Mouse (Mus musculus) kidney, embryonic 16.5 days (tissue): Measurements from ENCODE around the gene Nfe2l2. TPM values are rescaled to one million over a fixed set of nuclear protein-coding genes. Genes with fewer than 3 reads are reported as not detected.

Experiments used
- ATAC-seq: fragments of 200-750 bp; cut with Nextera tagmentation; 2 replicates; pipeline ENCODE4 v1.8.0; 2017; ENCODE audit warnings: moderate TSS enrichment; ENCODE audit not compliant: low FRiP score, low TSS enrichment
- H3K27ac ChIP-seq: fragments of 300-500 bp; sonication (generic); 2 replicates; pipeline ENCODE4 v1.5.1; 2014; ENCODE audit warnings: low read length
- H3K27me3 ChIP-seq: fragments of 300-500 bp; sonication (generic); 2 replicates; pipeline ENCODE4 v1.6.1; 2014; ENCODE audit warnings: low read length, control low read depth, mixed read lengths; ENCODE audit not compliant: insufficient read depth
- H3K36me3 ChIP-seq: fragments of 300-500 bp; sonication (generic); 2 replicates; pipeline ENCODE4 v1.6.1; 2014; ENCODE audit warnings: low read length, control low read depth, mixed read lengths; ENCODE audit not compliant: insufficient read depth
- H3K4me1 ChIP-seq: fragments of 300-500 bp; sonication (generic); 2 replicates; pipeline ENCODE4 v1.6.1; 2014; ENCODE audit warnings: low read length, control low read depth, mixed read lengths; ENCODE audit not compliant: insufficient read depth
- H3K4me2 ChIP-seq: fragments of 300-500 bp; sonication (generic); replicated peaks from 2 replicates; pipeline ENCODE4 v1.6.1; 2014; ENCODE audit warnings: low read depth, low read length
- H3K4me3 ChIP-seq: fragments of 300-500 bp; sonication (generic); 2 replicates; pipeline ENCODE4 v1.5.1; 2014; ENCODE audit warnings: mild to moderate bottlenecking, low read length
- H3K9ac ChIP-seq: fragments of 300-500 bp; sonication (generic); replicated peaks from 2 replicates; pipeline ENCODE4 v1.6.1; 2014; ENCODE audit warnings: low read length
- H3K9me3 ChIP-seq: fragments of 300-500 bp; sonication (generic); 2 replicates; pipeline ENCODE4 v1.6.1; 2016; ENCODE audit warnings: low read length, control low read depth
- WGBS: fragments of 180-500 bp; shearing (Covaris S2); extraction: QIAGEN DNeasy Blood & Tissue Kit; methylation state at CpG from one replicate; pipeline ENCODE4 v1.1.7; 2014; 5-methylcytosine and 5-hydroxymethylcytosine counted together
- polyA plus RNA-seq: library from polyadenylated mRNA; unstranded; fragments of >200 nt; fragmentation: Nextera tagmentation; extraction: Ambion mirVana; gene quantifications from 2 replicates; pipeline ENCODE4 v1.2.1, GENCODE M21; 2015

The Nfe2l2 gene
- 87.7 and 90.7 TPM in 2 replicates for polyA plus RNA-seq

- H3K9ac ChIP-seq = peak within 1 kb of the TSS; percentile 96
- peaks cover 53% of the 10 kb centered on the region for H3K4me1 ChIP-seq
- H3K4me2 ChIP-seq = peak within 1 kb of the TSS; percentile 67
- peak within 1 kb of the TSS; percentile 99 for H3K27ac ChIP-seq
- H3K9me3 ChIP-seq = peaks cover 3% of the 10 kb centered on the region
- ATAC-seq = peak; percentile 97
- 0 out of 2 replicates have a peak, but pooled peaks cover 3% of the 10 kb centered on the region for H3K36me3 ChIP-seq
- WGBS = under 1% methylated on average over 55 of the region's 58 CpGs
- H3K4me3 ChIP-seq = peak within 1 kb of the TSS; percentile 98
- no peaks in the 10 kb centered on the region for H3K27me3 ChIP-seq
Observed at GRCm38 (mm10) chr2:75704234-75705161, at the start of gene Nfe2l2. Gene Nfe2l2, minus strand, starts transcription at chr2:75704641.

DNA sequence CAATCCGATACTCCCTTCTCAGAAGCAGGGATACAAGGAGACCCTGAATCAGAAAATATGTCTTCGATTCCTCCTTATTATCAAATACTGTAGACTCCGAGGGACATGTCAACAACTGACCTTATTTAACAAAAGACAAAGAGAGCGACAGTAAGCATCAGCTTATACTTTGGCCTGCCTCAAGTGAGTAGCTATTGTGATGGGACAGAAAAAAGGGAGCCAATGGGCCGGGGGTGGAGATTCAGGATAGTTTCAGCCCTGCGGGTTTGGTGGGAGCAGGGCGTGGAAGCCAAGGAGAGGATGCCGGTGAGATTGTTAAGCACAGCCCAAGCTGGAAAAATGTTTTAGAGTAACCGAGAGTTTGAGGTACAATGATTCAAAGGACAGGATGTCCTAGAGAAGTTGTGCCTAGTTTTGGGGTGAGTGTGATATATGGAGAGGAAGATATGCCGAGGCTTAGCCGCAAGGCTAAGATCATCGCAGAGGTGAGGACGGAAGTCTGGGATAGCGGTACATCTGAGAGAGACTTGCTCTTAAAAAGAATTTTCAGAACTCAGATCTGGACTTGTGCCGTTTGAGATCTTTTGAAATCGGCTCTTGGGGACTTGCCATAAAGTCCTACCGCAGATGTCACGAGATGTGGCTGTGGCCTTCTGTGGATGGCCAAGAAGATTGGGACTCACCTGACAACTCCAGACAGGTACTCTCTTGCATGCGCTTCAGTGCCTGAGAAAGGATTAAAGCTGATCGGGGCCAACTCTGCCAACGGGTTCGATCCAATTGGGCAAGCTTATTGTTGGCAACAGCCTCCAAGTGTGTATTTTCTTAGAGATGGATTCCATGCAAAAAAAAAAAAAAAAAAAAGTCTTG lies 48.1 kb upstream of the Nfe2l2 start:
- ATAC-seq = no peak
- 84% methylated on average over 22 of the region's 22 CpGs for WGBS
- no peak overlapping the region for H3K9ac ChIP-seq
- no peaks in the 10 kb centered on the region for H3K9me3 ChIP-seq
- H3K4me1 ChIP-seq = peaks cover 8% of the 10 kb centered on the region
- no peak overlapping the region for H3K4me2 ChIP-seq
- no peak overlapping the region for H3K27ac ChIP-seq
- H3K4me3 ChIP-seq = no peak overlapping the region
- no peaks in the 10 kb centered on the region for H3K27me3 ChIP-seq
- H3K36me3 ChIP-seq = no peaks in the 10 kb centered on the region

DNA sequence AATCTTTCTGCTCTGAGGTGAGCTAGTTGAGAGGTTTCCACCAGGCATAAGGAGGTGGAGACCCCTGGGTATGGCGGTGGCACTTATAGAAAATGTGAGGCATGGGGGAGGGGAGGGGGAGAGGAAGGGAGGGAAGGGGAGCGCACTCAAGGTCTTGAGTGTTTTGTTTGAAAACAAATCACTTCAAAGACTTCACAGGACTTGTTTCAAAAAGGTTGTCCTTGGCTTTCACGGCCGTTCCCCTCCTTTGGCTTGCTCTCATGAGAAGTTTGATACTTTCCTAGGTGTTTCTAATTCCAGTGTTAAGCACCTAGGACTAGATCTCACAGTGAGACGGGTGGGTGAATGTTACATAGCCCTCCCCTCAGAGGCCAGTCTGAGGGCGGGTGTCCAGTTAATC lies 47.5 kb upstream of the Nfe2l2 start:
- Histone ChIP-seq H3K4me1 (peaks cover 3% of the 10 kb centered on the region), H3K9me3 (no peaks in the 10 kb centered on the region), H3K9ac (no peak overlapping the region), H3K27ac (no peak overlapping the region), H3K4me3 (no peak overlapping the region), H3K4me2 (no peak overlapping the region), H3K27me3 (no peaks in the 10 kb centered on the region), H3K36me3 (no peaks in the 10 kb centered on the region)
- no peak for ATAC-seq
- WGBS = 22% methylated on average over 6 of the region's 6 CpGs

- no peak overlapping the region for H3K4me2 ChIP-seq
- H3K27ac ChIP-seq = no peak overlapping the region
- H3K4me3 ChIP-seq = no peak overlapping the region
- H3K9me3 ChIP-seq = no peaks in the 10 kb centered on the region
- no peak overlapping the region for H3K9ac ChIP-seq
- no peak for ATAC-seq
- no peaks in the 10 kb centered on the region for H3K4me1 ChIP-seq
- H3K36me3 ChIP-seq = no peaks in the 10 kb centered on the region
- no peaks in the 10 kb centered on the region for H3K27me3 ChIP-seq
- WGBS = 84% methylated on average over 10 of the region's 10 CpGs
Observed at GRCm38 (mm10) chr2:75750869-75751268, 46.4 kb upstream of the Nfe2l2 start.

DNA sequence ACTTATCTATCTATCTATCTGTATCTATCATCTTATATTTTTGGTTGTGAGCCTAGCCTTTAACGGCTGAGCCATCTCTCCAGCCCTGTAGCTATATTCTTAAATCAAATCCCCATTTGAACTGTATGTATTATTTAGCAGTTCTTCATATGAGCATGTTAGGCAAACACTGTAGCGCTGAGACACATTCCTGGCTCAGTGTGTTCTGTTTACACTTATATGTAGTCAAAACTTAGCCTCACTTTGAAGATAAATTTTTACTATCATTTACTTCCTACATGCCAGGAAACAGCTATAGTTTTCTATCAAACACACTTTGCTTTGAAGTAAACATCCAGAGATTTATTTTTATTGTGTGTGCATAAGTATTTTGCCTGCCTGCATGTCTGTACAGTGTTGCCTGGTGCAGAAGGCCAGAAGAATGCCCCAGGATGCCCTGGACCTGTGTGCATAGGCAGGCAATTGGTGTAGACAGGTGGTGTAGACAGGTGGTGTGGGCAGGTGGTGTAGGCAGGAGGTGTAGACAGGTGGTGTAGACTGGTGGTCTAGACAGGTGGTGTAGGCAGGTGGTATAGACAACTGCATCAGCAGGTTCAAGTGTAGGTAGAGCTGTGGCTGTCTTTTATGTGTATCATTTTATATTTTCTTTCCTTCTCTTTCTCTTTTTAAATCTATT lies 45.7 kb upstream of the Nfe2l2 start:
- WGBS = 74% methylated on average over 2 of the region's 2 CpGs
- Histone ChIP-seq H3K27ac (no peak overlapping the region), H3K27me3 (no peaks in the 10 kb centered on the region), H3K4me1 (no peaks in the 10 kb centered on the region), H3K36me3 (no peaks in the 10 kb centered on the region), H3K9ac (no peak overlapping the region), H3K9me3 (no peaks in the 10 kb centered on the region), H3K4me2 (no peak overlapping the region), H3K4me3 (no peak overlapping the region)
- no peak for ATAC-seq

GRCm38 (mm10) chr2:75748841-75749240 lies 44.4 kb upstream of the Nfe2l2 start:
- H3K36me3 ChIP-seq = no peaks in the 10 kb centered on the region
- no peak overlapping the region for H3K9ac ChIP-seq
- no peaks in the 10 kb centered on the region for H3K9me3 ChIP-seq
- ATAC-seq = no peak
- no peak overlapping the region for H3K27ac ChIP-seq
- no peak overlapping the region for H3K4me3 ChIP-seq
- H3K4me2 ChIP-seq = no peak overlapping the region
- no peaks in the 10 kb centered on the region for H3K4me1 ChIP-seq
- no peaks in the 10 kb centered on the region for H3K27me3 ChIP-seq
- WGBS = 88% methylated on average over 6 of the region's 6 CpGs

- no peak overlapping the region for H3K27ac ChIP-seq
- WGBS = 33% methylated on average over 2 of the region's 2 CpGs
- ATAC-seq = no peak
- H3K27me3 ChIP-seq = no peaks in the 10 kb centered on the region
- no peaks in the 10 kb centered on the region for H3K36me3 ChIP-seq
- H3K4me3 ChIP-seq = no peak overlapping the region
- no peaks in the 10 kb centered on the region for H3K4me1 ChIP-seq
- H3K9ac ChIP-seq = no peak overlapping the region
- H3K9me3 ChIP-seq = no peaks in the 10 kb centered on the region
- no peak overlapping the region for H3K4me2 ChIP-seq
Observed at GRCm38 (mm10) chr2:75737006-75737503, 32.6 kb upstream of the Nfe2l2 start.

- Histone ChIP-seq H3K4me1 (no peaks in the 10 kb centered on the region), H3K27me3 (no peaks in the 10 kb centered on the region), H3K4me2 (no peak overlapping the region), H3K9me3 (no peaks in the 10 kb centered on the region), H3K36me3 (no peaks in the 10 kb centered on the region), H3K27ac (no peak overlapping the region), H3K4me3 (no peak overlapping the region), H3K9ac (no peak overlapping the region)
- ATAC-seq = no peak
- 73% methylated on average over 5 of the region's 5 CpGs for WGBS
Observed at GRCm38 (mm10) chr2:75734196-75734865, 29.9 kb upstream of the Nfe2l2 start.

GRCm38 (mm10) chr2:75733177-75733576 lies 28.7 kb upstream of the Nfe2l2 start:
- Histone ChIP-seq H3K4me1 (no peaks in the 10 kb centered on the region), H3K27me3 (no peaks in the 10 kb centered on the region), H3K4me2 (no peak overlapping the region), H3K4me3 (no peak overlapping the region), H3K9me3 (no peaks in the 10 kb centered on the region), H3K9ac (no peak overlapping the region), H3K27ac (no peak overlapping the region), H3K36me3 (no peaks in the 10 kb centered on the region)
- 91% methylated on average over 7 of the region's 7 CpGs for WGBS
- ATAC-seq = no peak
